Mouse (Mus musculus) bone marrow, adult 2 months (tissue): ENCODE measurements around the gene Mob3c. TPM values are rescaled to one million over a fixed set of nuclear protein-coding genes. Genes with fewer than 3 reads are reported as not detected.
A peak's percentile ranks its signal among the peaks of the same experiment; 100 is the strongest.

Experiments
- H3K27ac ChIP-seq: fragments of 200-500 bp; 2 replicates; pipeline ENCODE4 v1.5.1; 2012; ENCODE audit warnings: low read depth, mild to moderate bottlenecking, control low read depth, inconsistent platforms, low read length; ENCODE audit not compliant: control insufficient read depth, poor library complexity, insufficient read depth
- H3K4me1 ChIP-seq: fragments of 200-500 bp; 2 replicates; pipeline ENCODE4 v1.6.1; 2011; ENCODE audit warnings: low read length; ENCODE audit not compliant: control insufficient read depth, insufficient read depth
- H3K4me3 ChIP-seq: fragments of 200-500 bp; replicated peaks from 2 replicates; pipeline ENCODE3; 2011; ENCODE audit warnings: mild to moderate bottlenecking, low read depth, low read length, control low read depth; ENCODE audit not compliant: control insufficient read depth
- CTCF ChIP-seq: fragments of 200-500 bp; IDR thresholded peaks from 2 replicates; pipeline ENCODE4 v1.5.1; 2011; ENCODE audit warnings: low read length, control low read depth; ENCODE audit not compliant: control insufficient read depth, insufficient read depth
- POLR2A ChIP-seq: fragments of 200-500 bp; IDR thresholded peaks from 2 replicates; pipeline ENCODE4 v1.6.1; 2011; ENCODE audit warnings: low read depth, mild to moderate bottlenecking, control low read depth, low read length, borderline replicate concordance; ENCODE audit not compliant: control insufficient read depth
- WGBS: fragments of 180-500 bp; shearing (Covaris S2); methylation state at CpG from one replicate; pipeline ENCODE4 v1.1.7; 2018; 5-methylcytosine and 5-hydroxymethylcytosine counted together
- polyA plus RNA-seq: library from polyadenylated mRNA; stranded (reverse); fragments of >200 nt; gene quantifications from 2 replicates; pipeline ENCODE4 v1.2.4, GENCODE M21; 2011; ENCODE audit warnings: low replicate concordance; ENCODE audit not compliant: missing spikeins, insufficient read depth, insufficient read length

Gene Mob3c
- polyA plus RNA-seq, 1 experiment = 26.1 TPM

DNA sequence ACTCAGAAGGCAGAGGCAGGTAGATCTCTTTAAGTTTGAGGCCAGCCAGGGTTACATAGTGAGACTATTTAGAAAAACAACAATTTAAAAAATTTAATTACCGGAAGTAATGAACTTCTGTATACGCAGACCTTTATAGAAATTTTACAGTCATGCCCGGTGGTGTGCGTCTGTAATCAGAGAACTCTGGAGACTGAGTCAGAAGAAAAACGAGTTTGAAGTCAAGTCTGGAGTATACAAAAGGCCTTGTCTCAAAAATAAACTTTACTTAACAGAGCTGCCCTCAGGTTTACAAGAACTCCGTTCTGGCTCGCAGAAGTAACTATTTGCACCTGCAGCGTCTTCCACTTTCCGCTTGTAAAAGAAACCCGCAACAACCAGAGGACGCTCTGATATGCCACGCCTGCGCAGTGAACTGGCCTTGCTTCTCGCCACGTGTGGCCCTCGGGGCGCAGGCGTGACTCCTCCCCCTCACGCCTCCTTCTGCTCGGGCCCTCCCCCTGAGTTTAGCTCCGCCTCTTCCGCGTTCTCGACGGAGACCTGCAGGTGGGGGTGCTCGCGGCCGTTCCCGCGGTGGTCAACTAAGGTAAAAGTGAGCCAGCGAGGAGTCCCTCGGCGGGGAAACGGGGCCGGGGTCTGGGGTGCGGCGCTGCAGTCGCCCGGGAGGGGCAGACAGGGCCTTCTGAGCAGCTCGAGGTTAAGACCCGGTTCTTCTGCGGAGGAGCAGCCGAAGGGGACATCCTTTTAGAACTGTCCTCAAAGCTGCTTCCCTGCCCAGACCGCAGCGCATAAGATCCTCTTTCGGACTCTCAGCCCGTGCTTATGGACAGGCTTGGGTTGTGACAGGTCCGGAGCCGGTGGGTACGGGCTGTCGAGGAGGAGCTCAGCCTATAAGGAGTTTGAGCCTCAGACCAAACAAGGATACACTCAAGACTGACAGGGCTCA lies 11.1 kb downstream of the Mob3c start, which contains the start of gene Mknk1:
TSS of gene Mknk1 (plus strand) at position 503 of the 946 bp plus-strand sequence.
- Histone ChIP-seq H3K27ac (peak within 1 kb of the TSS; percentile 77), H3K4me3 (peak within 1 kb of the TSS; percentile 83), H3K4me1 (no peaks in the 10 kb centered on the region; the same call in 1 of the 2 replicates)
- TF ChIP-seq POLR2A (peak; percentile 78; the same call in 1 of the 2 replicates), CTCF (no peak)
- under 1% methylated on average over 51 of the region's 51 CpGs for whole genome bisulfite sequencing

DNA sequence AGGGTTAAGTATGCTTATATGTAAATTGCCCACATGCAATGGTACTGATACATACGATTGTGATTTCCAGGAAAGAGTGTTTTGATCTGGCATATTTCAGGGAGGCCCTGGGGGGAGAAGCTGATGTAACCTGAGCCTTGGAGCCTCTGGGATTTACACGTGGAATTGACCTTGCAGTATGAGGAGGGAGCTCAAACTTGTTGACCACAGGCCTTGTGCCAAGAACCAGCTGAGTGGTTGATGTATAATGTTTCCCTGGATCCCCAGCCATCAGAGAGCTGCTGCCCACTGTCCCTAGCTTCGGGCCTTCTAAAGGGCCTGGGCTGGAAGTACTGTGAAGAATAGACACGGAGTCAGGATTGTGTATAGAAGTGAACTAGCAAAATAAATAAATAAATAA lies 12.1 kb downstream of the Mob3c start:
- TF ChIP-seq CTCF = no peak
- no peak for TF ChIP-seq POLR2A
- Histone ChIP-seq H3K27ac (no peak overlapping the region), H3K4me1 (no peaks in the 10 kb centered on the region; the same call in 1 of the 2 replicates), H3K4me3 (peak overlapping the region; percentile 44)
- 58% methylated on average over 4 of the region's 4 CpGs for WGBS

DNA sequence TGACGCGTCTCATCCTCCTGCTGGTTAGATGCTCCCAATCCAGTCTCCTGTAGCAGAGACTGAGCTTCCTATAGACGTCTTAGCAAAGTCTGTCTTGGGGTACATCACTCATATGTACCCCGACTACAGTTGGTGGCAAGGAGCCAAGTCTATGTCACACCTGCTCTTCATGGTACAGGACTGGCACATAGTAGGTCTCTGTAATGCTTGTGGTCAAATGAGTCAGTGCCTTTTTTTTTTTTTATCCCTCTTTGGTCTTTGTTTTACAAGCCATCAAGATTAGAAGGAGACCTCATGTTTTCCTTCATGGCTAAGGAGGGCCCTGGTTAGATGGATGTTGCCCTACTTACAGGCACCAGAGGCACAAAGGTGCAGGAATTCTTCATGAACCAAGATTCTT lies 12.9 kb downstream of the Mob3c start:
- Histone ChIP-seq H3K4me1 (no peaks in the 10 kb centered on the region; the same call in 1 of the 2 replicates), H3K27ac (no peak overlapping the region), H3K4me3 (no peak overlapping the region)
- TF ChIP-seq CTCF (no peak), POLR2A (no peak)
- WGBS = 82% methylated on average over 4 of the region's 4 CpGs

DNA sequence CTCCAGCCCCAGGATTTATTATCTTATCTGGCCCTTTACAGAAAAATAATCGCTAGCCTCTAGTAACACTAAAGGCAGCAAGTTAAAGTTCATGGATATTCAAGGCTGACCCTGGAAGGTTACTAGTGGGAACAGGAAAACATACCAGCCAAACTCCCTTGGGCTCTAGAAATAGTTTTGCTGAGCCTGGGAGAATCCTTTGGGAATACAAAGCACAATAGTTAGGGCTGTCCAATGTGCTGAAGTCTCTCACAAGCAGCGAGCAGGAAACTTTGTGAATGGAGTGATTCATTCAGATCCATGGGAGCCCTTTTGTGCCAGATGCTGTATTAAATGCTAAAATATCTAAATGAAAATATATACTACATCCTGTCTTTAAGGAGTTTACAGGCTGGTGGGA lies 18.8 kb downstream of the Mob3c start:
- Histone ChIP-seq H3K4me3 (no peak overlapping the region), H3K27ac (peak overlapping the region; percentile 7; the same call in 1 of the 2 replicates), H3K4me1 (peaks cover 17% of the 10 kb centered on the region)
- no peak for TF ChIP-seq CTCF
- TF ChIP-seq POLR2A = no peak
- 79% methylated on average over 2 of the region's 2 CpGs for WGBS

DNA sequence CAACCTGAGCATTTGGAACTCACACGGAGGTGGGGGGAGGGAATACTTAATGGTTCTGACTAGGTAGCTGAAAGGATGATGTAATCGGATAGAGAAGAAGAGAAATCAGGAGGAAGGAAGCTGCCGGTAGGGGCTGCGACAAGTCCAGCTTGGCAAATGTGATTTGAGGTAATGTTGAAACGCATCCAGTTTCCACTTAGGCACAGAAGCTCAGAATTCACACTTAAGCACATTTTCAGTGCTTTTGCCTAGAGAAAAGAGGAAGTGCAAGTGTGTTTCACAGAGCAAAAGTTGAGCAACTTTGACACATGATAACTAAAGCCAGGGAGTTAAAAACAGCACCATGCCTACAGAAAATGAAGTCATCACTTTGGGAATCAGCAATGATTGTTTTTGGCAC lies 19.5 kb downstream of the Mob3c start:
- Histone ChIP-seq H3K4me1 (peaks cover 17% of the 10 kb centered on the region), H3K27ac (peak overlapping the region; percentile 85), H3K4me3 (no peak overlapping the region)
- WGBS = 4% methylated on average over 5 of the region's 5 CpGs
- no peak for TF ChIP-seq CTCF
- TF ChIP-seq POLR2A = no peak

DNA sequence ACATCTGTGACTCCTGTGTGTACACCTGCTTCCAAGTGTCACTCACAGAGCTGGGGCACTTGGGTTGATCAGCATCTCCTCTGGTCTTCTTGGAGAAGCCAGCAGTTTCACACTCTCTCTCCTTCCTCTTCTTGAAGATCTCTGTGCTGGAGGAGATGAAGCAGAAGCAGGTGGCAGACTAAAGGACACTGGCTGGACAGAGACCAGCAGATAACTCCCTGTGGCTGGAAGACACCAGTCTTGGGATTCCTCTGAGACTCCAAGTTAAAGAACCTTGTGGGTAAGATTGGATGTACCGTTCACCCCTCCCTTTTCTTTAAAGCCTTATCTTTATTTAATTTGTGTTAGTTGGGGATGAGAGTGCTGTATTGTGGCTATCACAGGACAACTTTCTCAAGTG lies 20.2 kb downstream of the Mob3c start:
- Histone ChIP-seq H3K27ac (peak overlapping the region; percentile 85), H3K4me1 (peaks cover 17% of the 10 kb centered on the region), H3K4me3 (no peak overlapping the region)
- 39% methylated on average over 1 of the region's 1 CpGs for WGBS
- TF ChIP-seq CTCF = no peak
- TF ChIP-seq POLR2A = no peak

DNA sequence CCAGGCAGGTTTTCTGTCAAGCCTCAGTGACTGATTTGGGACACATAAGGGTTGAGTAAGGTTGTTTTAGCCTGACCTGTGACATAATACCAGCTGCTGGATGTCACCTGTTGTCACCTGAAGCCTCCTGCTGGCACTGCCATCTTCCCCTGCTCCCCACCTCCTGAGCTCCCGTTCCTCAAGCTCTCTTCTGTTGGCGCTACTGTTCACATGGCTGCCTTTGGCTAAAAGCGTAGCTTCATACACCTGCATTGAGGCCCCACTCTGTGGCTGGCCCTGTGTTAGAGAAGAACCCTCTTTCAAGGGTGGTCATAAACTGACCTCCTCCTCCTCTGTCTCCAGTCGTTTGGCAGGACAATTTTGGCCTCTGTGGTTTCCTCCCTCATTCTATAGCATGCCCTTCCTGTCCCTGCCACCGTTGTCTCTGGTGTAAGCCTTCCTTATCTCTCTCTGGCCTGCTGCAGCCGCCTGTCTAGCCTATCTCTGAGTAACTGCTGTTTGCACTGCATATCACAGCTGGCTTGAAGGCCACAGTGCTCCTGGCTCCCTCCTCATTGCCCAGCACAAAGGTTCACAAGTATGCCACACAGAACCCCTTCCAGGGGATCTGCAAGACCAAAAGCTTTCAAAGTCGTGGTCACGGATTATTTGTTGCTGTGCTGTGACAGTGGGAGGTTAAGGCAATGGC lies 21.2 kb downstream of the Mob3c start:
- 25% methylated on average over 8 of the region's 8 CpGs for WGBS
- H3K4me1 ChIP-seq = peaks cover 17% of the 10 kb centered on the region
- no peak for TF ChIP-seq POLR2A
- TF ChIP-seq CTCF = no peak
- H3K27ac ChIP-seq = peak overlapping the region; percentile 91
- peak overlapping the region; percentile 15 for H3K4me3 ChIP-seq

DNA sequence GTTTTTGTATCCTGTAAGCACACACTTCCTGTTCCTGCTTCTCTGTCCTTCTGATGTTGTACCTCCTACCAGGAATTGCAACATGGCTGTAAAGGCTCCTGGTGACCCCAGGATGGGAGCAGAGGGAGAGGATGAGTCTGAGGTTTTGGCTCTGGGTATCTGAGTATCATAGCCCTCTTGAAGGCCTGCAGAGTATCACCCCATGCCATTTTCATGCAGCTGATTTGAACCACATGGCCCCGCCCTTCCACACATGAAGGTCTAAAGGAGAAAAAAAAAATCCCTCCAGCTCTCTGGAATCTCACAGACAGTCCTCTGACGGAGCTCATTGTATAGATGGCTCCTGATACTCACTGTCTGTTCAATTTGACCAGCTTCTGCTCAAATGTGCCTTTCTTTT lies 22.2 kb downstream of the Mob3c start:
- TF ChIP-seq POLR2A (no peak), CTCF (no peak)
- peaks cover 17% of the 10 kb centered on the region for H3K4me1 ChIP-seq
- peak overlapping the region; percentile 47; the same call in 1 of the 2 replicates for H3K27ac ChIP-seq
- H3K4me3 ChIP-seq = no peak overlapping the region
- 77% methylated on average over 2 of the region's 2 CpGs for WGBS
